Mouse (Mus musculus) heart, postnatal 0 days (tissue): ENCODE measurements around the gene Bckdhb.

Experiments used
- CTCF ChIP-seq: IDR thresholded peaks from 2 replicates; pipeline ENCODE4 v1.5.1; 2016; ENCODE audit warnings: antibody characterized with exemption, control low read depth, low read depth
- EP300 ChIP-seq: IDR thresholded peaks from 2 replicates; pipeline ENCODE4 v1.6.1; 2016; ENCODE audit warnings: antibody characterized with exemption, low read depth

DNA sequence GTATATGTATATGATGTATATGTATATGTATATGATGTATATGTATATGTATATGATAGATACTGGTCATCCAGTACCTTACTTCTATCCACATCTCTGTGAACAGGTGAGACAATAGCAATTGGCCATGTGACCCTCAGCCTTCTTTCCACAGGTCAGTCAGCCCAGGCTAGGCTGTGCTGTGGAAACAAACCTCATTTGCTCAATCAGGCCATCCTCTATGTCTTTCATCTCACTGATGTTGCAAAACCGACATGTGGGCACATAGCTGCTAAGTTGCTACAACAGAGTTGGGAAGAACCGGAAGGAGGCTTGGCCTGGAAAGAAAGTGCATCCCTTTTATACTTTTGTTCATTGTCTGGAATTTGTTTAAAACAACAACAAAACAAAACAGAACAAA, 22.9 kb upstream of the Bckdhb start:
- TF ChIP-seq CTCF (no peak), EP300 (no peak)
